In the genomic region with DNA sequence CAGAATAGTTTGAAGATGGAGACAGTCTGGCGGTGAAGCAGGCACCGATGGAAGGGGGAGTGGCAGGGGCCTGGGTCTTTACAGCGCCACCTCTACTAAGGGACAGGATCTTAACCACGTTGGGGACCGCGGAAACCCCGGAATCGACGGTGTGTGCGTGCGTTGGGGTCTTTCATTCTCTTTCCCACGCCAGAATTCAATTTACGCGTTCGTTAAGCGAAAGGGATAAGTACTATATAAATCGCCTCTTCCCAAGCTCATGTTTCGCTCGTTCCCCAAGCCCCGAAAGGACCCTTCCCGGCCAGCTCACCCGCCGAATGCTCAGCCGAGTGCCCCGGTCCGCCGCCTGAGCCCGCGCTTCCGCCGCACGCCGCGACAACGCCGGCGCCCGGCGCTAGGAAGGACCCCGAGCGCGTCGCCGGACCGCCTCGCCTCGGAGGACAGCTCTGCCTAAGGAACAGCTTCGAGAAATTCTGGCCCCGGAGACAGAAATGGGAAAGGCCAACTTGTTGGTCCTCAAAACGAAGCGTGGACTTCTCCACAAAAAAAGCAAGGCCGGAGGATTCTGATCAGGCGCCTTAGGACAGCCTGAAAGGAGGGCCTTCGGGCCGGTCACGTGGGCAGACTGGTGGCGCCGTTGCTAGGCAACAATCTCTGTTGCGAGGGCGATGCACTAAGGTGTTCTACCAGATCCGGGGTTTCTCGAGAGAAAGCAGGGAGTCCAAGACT, we compare ENCODE assay signal across 7 mouse cellular contexts. TPM values are rescaled to one million over a fixed set of nuclear protein-coding genes. Genes with fewer than 3 reads are reported as not detected.
DNase-seq lines count a peak whose midpoint lies in the region; ATAC-seq lines count a peak whose summit lies in the region.

Gene Eftud2, minus strand, starts transcription at position 401 of the 729 bp plus-strand sequence.
Gene Ccdc103, plus strand, starts transcription at position 620 of the 729 bp plus-strand sequence.

- no peaks in the 10 kb centered on the region; the same call in 1 of the 2 replicates for H3K27me3 ChIP-seq in intestine, embryonic 16.5 days (replicated peaks; ENCODE audit: control insufficient read depth, insufficient read depth, low read length)
- H3K27me3 ChIP-seq in midbrain, embryonic 11.5 days (ENCODE audit: control insufficient read depth, insufficient read depth, low read length) = no peaks in the 10 kb centered on the region

- H3K4me2 ChIP-seq in intestine, embryonic 16.5 days (ENCODE audit: low read depth, low read length) = peak within 1 kb of the TSS; percentile 85
- H3K4me2 ChIP-seq in midbrain, embryonic 11.5 days = peak within 1 kb of the TSS; percentile 63

- DNase-seq in adrenal gland, adult 2 months = peak; percentile 92
- DNase-seq in embryo, embryonic 11.5 days (ENCODE audit: low read depth, low spot score) = peak; percentile 83
- peak; percentile 84 to 92 for DNase-seq in gastrocnemius, postnatal 4 days (ENCODE audit: low spot score in 2 of 2)
- peak; percentile 95 for DNase-seq in left cerebral cortex, postnatal 36 days (ENCODE audit: low spot score in 2 of 2)
- DNase-seq in midbrain, embryonic 11.5 days (ENCODE audit: low spot score, missing footprints) = peak; percentile 100
- DNase-seq in skeletal muscle tissue, adult 2 months (ENCODE audit: low read depth, low spot score) = peak; percentile 88

- ATAC-seq in intestine, embryonic 16.5 days = peak; percentile 93
- peak; percentile 93 for ATAC-seq in midbrain, embryonic 11.5 days (ENCODE audit: low FRiP score)

- H3K9ac ChIP-seq in intestine, embryonic 16.5 days (ENCODE audit: low read depth, low read length) = peak within 1 kb of the TSS; percentile 86
- peak within 1 kb of the TSS; percentile 83 for H3K9ac ChIP-seq in midbrain, embryonic 11.5 days (ENCODE audit: low read length)

- intact Hi-C loops in left cerebral cortex, postnatal 36 days (cut with DNase I) = loop anchor here (5.0 kb wide), 1 partner anchor 157 kb away; no protein-coding TSS in a partner anchor

- peak within 1 kb of the TSS; percentile 87 for H3K4me3 ChIP-seq in intestine, embryonic 16.5 days (ENCODE audit: low read length)
- peak within 1 kb of the TSS; percentile 75 for H3K4me3 ChIP-seq in midbrain, embryonic 11.5 days (ENCODE audit: low read depth, low read length)

- H3K27ac ChIP-seq in intestine, embryonic 16.5 days (ENCODE audit: low read length) = peak within 1 kb of the TSS; percentile 67
- H3K27ac ChIP-seq in midbrain, embryonic 11.5 days (ENCODE audit: low read depth, low read length) = peak within 1 kb of the TSS; percentile 41

- H3K9me3 ChIP-seq in intestine, embryonic 16.5 days (ENCODE audit: control insufficient read depth, low read length) = no peaks in the 10 kb centered on the region
- H3K9me3 ChIP-seq in midbrain, embryonic 11.5 days (ENCODE audit: control insufficient read depth, low read length) = no peaks in the 10 kb centered on the region

- no peaks in the 10 kb centered on the region for H3K36me3 ChIP-seq in intestine, embryonic 16.5 days (ENCODE audit: control insufficient read depth, insufficient read depth, low read length)
- peaks cover 7% of the 10 kb centered on the region for H3K36me3 ChIP-seq in midbrain, embryonic 11.5 days (ENCODE audit: control insufficient read depth, insufficient read depth, low read length)

- WGBS in intestine, embryonic 16.5 days = under 1% methylated on average over 62 of the region's 62 CpGs
- WGBS in midbrain, embryonic 11.5 days = under 1% methylated on average over 62 of the region's 62 CpGs

- H3K4me1 ChIP-seq in intestine, embryonic 16.5 days (ENCODE audit: control insufficient read depth, insufficient read depth, low read length) = peaks cover 14% of the 10 kb centered on the region
- H3K4me1 ChIP-seq in midbrain, embryonic 11.5 days (ENCODE audit: control insufficient read depth, insufficient read depth, low read length) = peaks cover 16% of the 10 kb centered on the region

RNA-seq across cellular contexts. Expression of gene Eftud2, which starts in this region (rescaled TPM):
- 10 to 100 TPM; 71.4 to 73.5 TPM for total RNA-seq in adrenal gland, adult 2 months (2021)
- 124 and 176 TPM in 2 replicates for polyA plus RNA-seq in adrenal gland, adult 2 months (2012; rRNA removed)
- 10 to 100 TPM; 66.4 to 69.7 TPM for total RNA-seq in gastrocnemius, postnatal 4 days (2021)
- 123 and 140 TPM in 2 replicates for polyA plus RNA-seq in intestine, embryonic 16.5 days (2015; fragmentation: Nextera tagmentation; extraction: Ambion mirVana)
- total RNA-seq in left cerebral cortex, postnatal 36 days (2021) = 100 to 1,000 TPM; 123 to 135 TPM
- 240 and 252 TPM in 2 replicates for polyA plus RNA-seq in midbrain, embryonic 11.5 days (2014; fragmentation: Nextera tagmentation; extraction: Ambion mirVana)

RNA-seq across cellular contexts. Expression of gene Ccdc103, which starts in this region (rescaled TPM):
- under 1 TPM; 0.32 to 0.97 TPM for total RNA-seq in adrenal gland, adult 2 months (2021)
- polyA plus RNA-seq in adrenal gland, adult 2 months (2012; rRNA removed) = 0.46 and 0.81 TPM in 2 replicates
- total RNA-seq in gastrocnemius, postnatal 4 days (2021) = not detected
- 0.26 and 0.91 TPM in 2 replicates for polyA plus RNA-seq in intestine, embryonic 16.5 days (2015; fragmentation: Nextera tagmentation; extraction: Ambion mirVana)
- 1 to 10 TPM; 2.0 to 3.6 TPM for total RNA-seq in left cerebral cortex, postnatal 36 days (2021)
- polyA plus RNA-seq in midbrain, embryonic 11.5 days (2014; fragmentation: Nextera tagmentation; extraction: Ambion mirVana) = 1.6 and 1.9 TPM in 2 replicates

Comparison
In these comparisons a context has a peak if more than half of its experiments do, and no peak if none do; other contexts are left out.
1. Peak in every context shown above with its lines: DNase-seq, ATAC-seq, H3K4me3 ChIP-seq and H3K27ac ChIP-seq.